Mouse (Mus musculus): Measurements from ENCODE around the gene Bcl9l. TPM values are rescaled to one million over a fixed set of nuclear protein-coding genes. Genes with fewer than 3 reads are reported as not detected.

Gene Bcl9l
- polyA plus RNA-seq, 1 experiment from 2014 or later, result 21.8 TPM

GRCm38 (mm10) chr9:44473184-44473583 is 9.4 kb upstream of the Bcl9l start:
- Histone ChIP-seq H3K4me3 (replicated peaks) (no peak overlapping the region), H3K4me1 (peaks cover 9% of the 10 kb centered on the region), H3K27ac (replicated peaks) (no peak overlapping the region), H3K36me3 (no peaks in the 10 kb centered on the region), H3K27me3 (no peaks in the 10 kb centered on the region), H3K4me2 (replicated peaks) (no peak overlapping the region), H3K9ac (no peak overlapping the region), H3K9me3 (replicated peaks) (no peaks in the 10 kb centered on the region)
- no peak for ATAC-seq (ENCODE audit: insufficient number of reproducible peaks, low FRiP score, low TSS enrichment, low read depth)
- WGBS, result 62% methylated on average over 3 of the region's 3 CpGs

GRCm38 (mm10) chr9:44474327-44474726 is 8.3 kb upstream of the Bcl9l start:
- peaks cover 9% of the 10 kb centered on the region for H3K4me1 ChIP-seq
- no peak overlapping the region for H3K4me3 ChIP-seq (replicated peaks)
- no peak for ATAC-seq (ENCODE audit: insufficient number of reproducible peaks, low FRiP score, low TSS enrichment, low read depth)
- no peaks in the 10 kb centered on the region for H3K36me3 ChIP-seq
- H3K27me3 ChIP-seq, result no peaks in the 10 kb centered on the region
- 40% methylated on average over 1 of the region's 1 CpGs for WGBS
- no peaks in the 10 kb centered on the region for H3K9me3 ChIP-seq (replicated peaks)
- no peak overlapping the region for H3K27ac ChIP-seq (replicated peaks)
- H3K4me2 ChIP-seq (replicated peaks), result no peak overlapping the region
- H3K9ac ChIP-seq, result no peak overlapping the region

- H3K9me3 ChIP-seq (replicated peaks), result no peaks in the 10 kb centered on the region
- H3K4me1 ChIP-seq, result peaks cover 18% of the 10 kb centered on the region
- H3K27me3 ChIP-seq, result no peaks in the 10 kb centered on the region
- no peak overlapping the region for H3K4me2 ChIP-seq (replicated peaks)
- no peak overlapping the region for H3K9ac ChIP-seq
- no peak for ATAC-seq (ENCODE audit: insufficient number of reproducible peaks, low FRiP score, low TSS enrichment, low read depth)
- 95% methylated on average over 3 of the region's 3 CpGs for WGBS
- no peak overlapping the region for H3K27ac ChIP-seq (replicated peaks)
- H3K36me3 ChIP-seq, result no peaks in the 10 kb centered on the region
- H3K4me3 ChIP-seq (replicated peaks), result no peak overlapping the region
Observed at GRCm38 (mm10) chr9:44475936-44476335, 6.7 kb upstream of the Bcl9l start.

GRCm38 (mm10) chr9:44477339-44478228 is 5.0 kb upstream of the Bcl9l start:
- H3K27ac ChIP-seq (replicated peaks), result peak overlapping the region; percentile 100
- H3K9ac ChIP-seq, result peak overlapping the region; percentile 76
- no peak for ATAC-seq (ENCODE audit: insufficient number of reproducible peaks, low FRiP score, low TSS enrichment, low read depth)
- no peaks in the 10 kb centered on the region for H3K27me3 ChIP-seq
- H3K9me3 ChIP-seq (replicated peaks), result no peaks in the 10 kb centered on the region
- 5% methylated on average over 24 of the region's 24 CpGs for WGBS
- H3K4me2 ChIP-seq (replicated peaks), result peak overlapping the region; percentile 91
- peak overlapping the region; percentile 83 for H3K4me3 ChIP-seq (replicated peaks)
- H3K36me3 ChIP-seq, result no peaks in the 10 kb centered on the region
- peaks cover 27% of the 10 kb centered on the region for H3K4me1 ChIP-seq

GRCm38 (mm10) chr9:44478229-44478921 is 4.2 kb upstream of the Bcl9l start:
- Histone ChIP-seq H3K9me3 (replicated peaks) (no peaks in the 10 kb centered on the region), H3K4me3 (replicated peaks) (peak overlapping the region; percentile 83), H3K36me3 (no peaks in the 10 kb centered on the region), H3K27me3 (no peaks in the 10 kb centered on the region), H3K4me2 (replicated peaks) (peak overlapping the region; percentile 91), H3K9ac (peak overlapping the region; percentile 76), H3K27ac (replicated peaks) (peak overlapping the region; percentile 100), H3K4me1 (peaks cover 27% of the 10 kb centered on the region)
- ATAC-seq (ENCODE audit: insufficient number of reproducible peaks, low FRiP score, low TSS enrichment, low read depth), result peak; percentile 72
- WGBS, result under 1% methylated on average over 23 of the region's 27 CpGs

- peak overlapping the region; percentile 83 for H3K4me3 ChIP-seq (replicated peaks)
- H3K36me3 ChIP-seq, result no peaks in the 10 kb centered on the region
- WGBS, result under 1% methylated on average over 29 of the region's 29 CpGs
- peaks cover 28% of the 10 kb centered on the region for H3K4me1 ChIP-seq
- peak overlapping the region; percentile 76 for H3K9ac ChIP-seq
- ATAC-seq (ENCODE audit: insufficient number of reproducible peaks, low FRiP score, low TSS enrichment, low read depth), result peak; percentile 81
- no peaks in the 10 kb centered on the region for H3K27me3 ChIP-seq
- no peaks in the 10 kb centered on the region for H3K9me3 ChIP-seq (replicated peaks)
- H3K27ac ChIP-seq (replicated peaks), result peak overlapping the region; percentile 100
- H3K4me2 ChIP-seq (replicated peaks), result peak overlapping the region; percentile 91
Observed at GRCm38 (mm10) chr9:44478959-44479605, 3.5 kb upstream of the Bcl9l start.

GRCm38 (mm10) chr9:44479628-44480428 is 2.8 kb upstream of the Bcl9l start:
- ATAC-seq (ENCODE audit: insufficient number of reproducible peaks, low FRiP score, low TSS enrichment, low read depth), result peak; percentile 46
- H3K27ac ChIP-seq (replicated peaks), result peak overlapping the region; percentile 100
- no peaks in the 10 kb centered on the region for H3K27me3 ChIP-seq
- H3K9ac ChIP-seq, result peak overlapping the region; percentile 76
- WGBS, result under 1% methylated on average over 26 of the region's 26 CpGs
- H3K4me2 ChIP-seq (replicated peaks), result peak overlapping the region; percentile 91
- no peaks in the 10 kb centered on the region for H3K36me3 ChIP-seq
- H3K4me1 ChIP-seq, result peaks cover 36% of the 10 kb centered on the region
- H3K4me3 ChIP-seq (replicated peaks), result peak overlapping the region; percentile 83
- H3K9me3 ChIP-seq (replicated peaks), result no peaks in the 10 kb centered on the region

- H3K9ac ChIP-seq, result 0 out of 2 replicates have a peak overlapping the region, but pooled peaks have one; percentile 99
- WGBS, result 8% methylated on average over 3 of the region's 3 CpGs
- H3K9me3 ChIP-seq (replicated peaks), result no peaks in the 10 kb centered on the region
- peak overlapping the region; percentile 96 for H3K27ac ChIP-seq (replicated peaks)
- H3K27me3 ChIP-seq, result no peaks in the 10 kb centered on the region
- peak overlapping the region; percentile 97 for H3K4me3 ChIP-seq (replicated peaks)
- H3K4me2 ChIP-seq (replicated peaks), result peak overlapping the region; percentile 83
- H3K36me3 ChIP-seq, result no peaks in the 10 kb centered on the region
- H3K4me1 ChIP-seq, result peaks cover 58% of the 10 kb centered on the region
- ATAC-seq (ENCODE audit: insufficient number of reproducible peaks, low FRiP score, low TSS enrichment, low read depth), result no peak
Observed at GRCm38 (mm10) chr9:44482112-44482511, 513 bp upstream of the Bcl9l start.

- WGBS, result 0% methylated on average over 29 of the region's 39 CpGs
- ATAC-seq (ENCODE audit: insufficient number of reproducible peaks, low FRiP score, low TSS enrichment, low read depth), result no peak
Observed at GRCm38 (mm10) chr9:44483041-44483509, 450 bp downstream of the Bcl9l start.

GRCm38 (mm10) chr9:44483510-44484044 is 952 bp downstream of the Bcl9l start:
- no peaks in the 10 kb centered on the region for H3K9me3 ChIP-seq (replicated peaks)
- peak overlapping the region; percentile 83 for H3K4me2 ChIP-seq (replicated peaks)
- peak overlapping the region; percentile 97 for H3K4me3 ChIP-seq (replicated peaks)
- H3K27me3 ChIP-seq, result no peaks in the 10 kb centered on the region
- H3K27ac ChIP-seq (replicated peaks), result peak overlapping the region; percentile 96
- ATAC-seq (ENCODE audit: insufficient number of reproducible peaks, low FRiP score, low TSS enrichment, low read depth), result 0 out of 2 replicates have a peak, but pooled peaks have one; percentile 1
- peaks cover 64% of the 10 kb centered on the region for H3K4me1 ChIP-seq
- H3K36me3 ChIP-seq, result no peaks in the 10 kb centered on the region
- WGBS, result under 1% methylated on average over 12 of the region's 12 CpGs
- peak overlapping the region; percentile 99 for H3K9ac ChIP-seq

More at GRCm38 (mm10) chr9:44483041-44483509, 450 bp downstream of the Bcl9l start:
- H3K4me2 ChIP-seq (replicated peaks), result peak overlapping the region; percentile 83
- peak overlapping the region; percentile 99 for H3K9ac ChIP-seq
- H3K9me3 ChIP-seq (replicated peaks), result no peaks in the 10 kb centered on the region
- peak overlapping the region; percentile 97 for H3K4me3 ChIP-seq (replicated peaks)
- no peaks in the 10 kb centered on the region for H3K36me3 ChIP-seq
- H3K27ac ChIP-seq (replicated peaks), result peak overlapping the region; percentile 96
- H3K4me1 ChIP-seq, result peaks cover 59% of the 10 kb centered on the region
- H3K27me3 ChIP-seq, result no peaks in the 10 kb centered on the region

All from embryonic facial prominence, embryonic 15.5 days (tissue).